Mouse (Mus musculus): ENCODE measurements around the gene Ephx4.

DNA sequence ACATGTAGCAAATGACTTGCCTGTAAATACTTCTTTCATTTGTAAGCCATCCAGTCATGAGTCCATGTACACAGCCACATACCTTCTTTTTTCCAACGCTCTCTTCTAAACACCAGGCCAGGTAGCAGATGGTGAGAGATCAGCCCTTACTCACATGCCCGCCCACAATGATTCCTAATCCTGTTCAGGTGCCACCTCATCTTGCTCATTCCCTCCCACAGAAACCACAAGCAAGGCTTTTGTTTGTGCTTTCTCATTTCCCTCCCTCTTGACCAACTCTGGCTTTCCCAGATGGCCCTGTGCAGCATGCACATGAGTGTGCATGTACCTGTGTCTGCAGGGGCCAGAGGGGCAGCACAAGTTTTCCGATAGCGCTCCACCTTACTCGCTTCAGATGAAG lies 47.8 kb downstream of the Ephx4 start:
- TF ChIP-seq POLR2A (IDR thresholded peaks at IDR 0.05; ENCODE audit: low read depth, low read length) (no peak), CTCF (conservative IDR thresholded peaks at IDR 0.05 in 1 of 2, IDR thresholded peaks at IDR 0.05 in 1 of 2; ENCODE audit: low read depth in 2 of 2, low read length in 2 of 2) (no peak), MAX (IDR thresholded peaks at IDR 0.05; ENCODE audit: low read length) (no peak), MEF2A (IDR thresholded peaks at IDR 0.05; ENCODE audit: borderline replicate concordance, low read depth, low read length) (no peak), MYC (IDR thresholded peaks at IDR 0.05; ENCODE audit: low read depth, low read length) (no peak), TCF12 (IDR thresholded peaks at IDR 0.05; ENCODE audit: low read depth, low read length) (no peak)

Measured in CH12.LX (cell line).